10 mouse cellular contexts compared by ENCODE assay signal in the genomic region with DNA sequence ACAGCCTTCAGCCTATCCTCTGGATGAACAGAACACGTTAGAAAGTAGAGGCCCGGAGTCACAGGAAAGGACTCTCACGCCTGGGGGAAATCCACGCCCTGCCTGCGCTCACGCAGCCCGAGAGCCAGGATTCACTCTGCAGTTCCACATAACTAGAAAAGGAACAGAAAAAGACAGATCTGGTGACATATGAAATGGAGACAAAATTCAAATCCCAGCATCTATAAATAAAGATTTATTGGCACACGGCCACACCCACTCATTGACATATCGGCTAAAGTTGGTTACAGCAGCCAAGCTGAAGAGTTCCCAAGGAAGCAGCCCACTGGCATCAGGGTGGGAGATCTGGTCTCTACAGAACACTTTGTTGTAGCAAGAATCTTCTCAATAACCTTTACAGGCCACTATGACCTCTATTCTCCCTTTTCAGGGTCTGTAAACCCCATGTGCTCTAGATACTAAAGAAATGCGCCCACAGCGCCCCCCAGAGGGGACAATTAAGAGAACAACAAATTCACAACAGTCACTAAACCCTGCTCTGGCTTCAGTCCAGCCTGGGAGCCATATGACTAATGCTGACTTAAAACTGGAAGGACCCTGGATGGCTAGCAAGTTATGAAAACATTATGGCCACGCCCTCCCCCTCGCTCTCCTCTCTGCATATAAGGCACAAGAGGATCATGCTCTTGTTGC.
DNase-seq lines count a peak whose midpoint lies in the region; ATAC-seq and TF ChIP-seq lines count a peak whose summit lies in the region.
"Had no signal": no experiment of that assay in that cellular context is flagged by ENCODE, and none has a peak within 500 bp of the region (broad histone marks: within the 10 kb centered on the region; RNA-seq: fewer than 3 reads in every experiment).

No protein-coding gene starts in this region.

- no peaks in the 10 kb centered on the region for H3K9me3 ChIP-seq in hindbrain, postnatal 0 days (ENCODE audit: low read length)
- no peaks in the 10 kb centered on the region for H3K9me3 ChIP-seq in hindbrain, embryonic 14.5 days (ENCODE audit: control insufficient read depth, low read length)
- H3K9me3 ChIP-seq: intestine, embryonic 15.5 days; lung, embryonic 15.5 days had no signal

- TF ChIP-seq CTCF in hindbrain, postnatal 0 days (IDR thresholded peaks at IDR 0.05; ENCODE audit: low read depth): peak; percentile 45

- H3K36me3 ChIP-seq in hindbrain, postnatal 0 days (ENCODE audit: insufficient read depth, low read length): no peaks in the 10 kb centered on the region
- no peaks in the 10 kb centered on the region for H3K36me3 ChIP-seq in hindbrain, embryonic 14.5 days (replicated peaks; ENCODE audit: control insufficient read depth, insufficient read depth)
- H3K36me3 ChIP-seq: intestine, embryonic 15.5 days; lung, embryonic 15.5 days had no signal

- intact Hi-C loops in heart, postnatal 36 days (cut with DNase I): no loop called here

- no peak for ATAC-seq in hindbrain, postnatal 0 days
- no peak for ATAC-seq in hindbrain, embryonic 14.5 days (ENCODE audit: low FRiP score)
- ATAC-seq in monocyte, adult 5-6 weeks (replicated peaks; ENCODE audit: insufficient number of reproducible peaks, low FRiP score, low TSS enrichment, poor library complexity, severe bottlenecking): no peak
- ATAC-seq: intestine, embryonic 15.5 days had no signal

- 72% methylated on average over 13 of the region's 13 CpGs for WGBS in hindbrain, postnatal 0 days
- 69% methylated on average over 13 of the region's 13 CpGs for WGBS in hindbrain, embryonic 14.5 days

- no peak overlapping the region for H3K9ac ChIP-seq in hindbrain, postnatal 0 days (replicated peaks; ENCODE audit: low read length)
- no peak overlapping the region for H3K9ac ChIP-seq in hindbrain, embryonic 14.5 days
- H3K9ac ChIP-seq: intestine, embryonic 15.5 days; lung, embryonic 15.5 days had no signal

- H3K4me3 ChIP-seq in hindbrain, postnatal 0 days (ENCODE audit: low read length): no peak overlapping the region
- H3K4me3 ChIP-seq in hindbrain, embryonic 14.5 days (replicated peaks; ENCODE audit: low read length): no peak overlapping the region
- H3K4me3 ChIP-seq: intestine, embryonic 15.5 days; lung, embryonic 15.5 days had no signal

- no peak overlapping the region for H3K27ac ChIP-seq in hindbrain, postnatal 0 days
- H3K27ac ChIP-seq in hindbrain, embryonic 14.5 days: no peak overlapping the region
- H3K27ac ChIP-seq: intestine, embryonic 15.5 days; lung, embryonic 15.5 days had no signal

- no peaks in the 10 kb centered on the region for H3K27me3 ChIP-seq in hindbrain, postnatal 0 days (ENCODE audit: insufficient read depth, low read length)
- no peaks in the 10 kb centered on the region for H3K27me3 ChIP-seq in hindbrain, embryonic 14.5 days (ENCODE audit: control insufficient read depth, insufficient read depth, low read length)
- H3K27me3 ChIP-seq: intestine, embryonic 15.5 days; lung, embryonic 15.5 days had no signal

- DNase-seq in hindbrain, postnatal 0 days (ENCODE audit: low spot score): peak; percentile 66
- no peak for DNase-seq in hindbrain, embryonic 14.5 days (ENCODE audit: low spot score)
- peak; percentile 23 for DNase-seq in MN1 (ENCODE audit: low spot score)
- DNase-seq in cerebellum, adult 9-10 months: peak; percentile 16
- DNase-seq in mesoderm, embryonic 11.5 days (ENCODE audit: low read depth, low spot score): peak; percentile 30
- no peak for DNase-seq in spleen, postnatal 10 days (ENCODE audit: low spot score in 2 of 2)
- DNase-seq in heart, postnatal 36 days: no peak

- no peak overlapping the region for H3K4me2 ChIP-seq in hindbrain, postnatal 0 days (ENCODE audit: low read depth, low read length)
- H3K4me2 ChIP-seq in hindbrain, embryonic 14.5 days (replicated peaks): no peak overlapping the region
- H3K4me2 ChIP-seq: intestine, embryonic 15.5 days; lung, embryonic 15.5 days had no signal

- H3K4me1 ChIP-seq in hindbrain, postnatal 0 days (ENCODE audit: insufficient read depth, low read length): no peaks in the 10 kb centered on the region
- H3K4me1 ChIP-seq in hindbrain, embryonic 14.5 days (replicated peaks; ENCODE audit: control insufficient read depth, insufficient read depth, low read length): peaks cover 10% of the 10 kb centered on the region; the same call in 1 of the 2 replicates
- H3K4me1 ChIP-seq: intestine, embryonic 15.5 days; lung, embryonic 15.5 days had no signal

Comparison
In these comparisons a context has a peak if more than half of its experiments do, and no peak if none do; other contexts are left out.
1. DNase-seq: peak in hindbrain, postnatal 0 days (single experiment), MN1 (single experiment), cerebellum, adult 9-10 months (single experiment) and mesoderm, embryonic 11.5 days (single experiment); none in hindbrain, embryonic 14.5 days (single experiment), spleen, postnatal 10 days (0 of 2) and heart, postnatal 36 days (0 of 2).